ENCODE assay signal across 29 mouse cellular contexts in genomic region chr8:61200254-61200887, GRCm38 (mm10). TPM values are rescaled to one million over a fixed set of nuclear protein-coding genes. Genes with fewer than 3 reads are reported as not detected.
DNase-seq lines count a peak whose midpoint lies in the region; ATAC-seq and TF ChIP-seq lines count a peak whose summit lies in the region.
"Had no signal": no experiment of that assay in that cellular context is flagged by ENCODE, and none has a peak within 500 bp of the region (broad histone marks: within the 10 kb centered on the region; RNA-seq: fewer than 3 reads in every experiment).

No protein-coding gene starts in this region.

- no peak for TF ChIP-seq CTCF in liver, adult 2 months (IDR thresholded peaks at IDR 0.05; ENCODE audit: low read depth, low read length)

- H3K9ac ChIP-seq in liver, adult 2 months (ENCODE audit: low read depth, low read length), result no peak overlapping the region
- no peak overlapping the region for H3K9ac ChIP-seq in liver, embryonic 12.5 days
- H3K9ac ChIP-seq in liver, embryonic 16.5 days (ENCODE audit: low read depth, low read length), result no peak overlapping the region
- H3K9ac ChIP-seq: embryonic facial prominence, embryonic 12.5 days; embryonic facial prominence, embryonic 15.5 days; forebrain, postnatal 0 days; heart, embryonic 13.5 days; hindbrain, embryonic 14.5 days had no signal

- H3K4me1 ChIP-seq in liver, adult 2 months (ENCODE audit: control insufficient read depth, insufficient read depth, low read length), result peaks cover 2% of the 10 kb centered on the region; the same call in 1 of the 2 replicates
- H3K4me1 ChIP-seq in liver, embryonic 12.5 days, result no peaks in the 10 kb centered on the region; the same call in 1 of the 2 replicates
- H3K4me1 ChIP-seq in liver, embryonic 16.5 days (ENCODE audit: control insufficient read depth, low read depth, low read length), result no peaks in the 10 kb centered on the region

- DNase-seq in liver, adult 2 months (ENCODE audit: extremely low read depth, low read depth, low spot score), result peak; percentile 23
- DNase-seq in MEL-GATA-1-ER (ENCODE audit: extremely low read depth, low read depth), result peak; percentile 70
- no peak for DNase-seq in spleen, postnatal 14 days (ENCODE audit: low spot score in 2 of 2)
- DNase-seq: adrenal gland, adult 8-10 months; adrenal gland, postnatal 25 days; B cell, adult 2 months; cerebellum, adult 11-12 months; cerebellum, adult 8-10 months; cerebellum, postnatal 10 days; cerebellum, postnatal 36 days; forebrain, postnatal 0 days; gastrocnemius, adult 2 months; gastrocnemius, postnatal 14 days; heart, adult 11 months; heart, postnatal 14 days; heart, postnatal 4 days had no signal

- no peaks in the 10 kb centered on the region for H3K79me2 ChIP-seq in liver, adult 2 months (ENCODE audit: control insufficient read depth, insufficient read depth, low read length)

- H3K4me3 ChIP-seq in liver, adult 2 months (ENCODE audit: insufficient read depth, low read depth, low read length), result no peak overlapping the region
- H3K4me3 ChIP-seq in liver, embryonic 12.5 days, result no peak overlapping the region
- no peak overlapping the region for H3K4me3 ChIP-seq in liver, embryonic 16.5 days (ENCODE audit: low read depth, low read length)
- H3K4me3 ChIP-seq: embryonic facial prominence, embryonic 12.5 days; embryonic facial prominence, embryonic 15.5 days; gastrocnemius, adult 2 months; heart, embryonic 13.5 days had no signal

- no peaks in the 10 kb centered on the region for H3K27me3 ChIP-seq in liver, adult 2 months (ENCODE audit: control insufficient read depth, insufficient read depth, low read length)
- no peaks in the 10 kb centered on the region for H3K27me3 ChIP-seq in liver, embryonic 12.5 days (replicated peaks)
- H3K27me3 ChIP-seq in liver, embryonic 16.5 days (ENCODE audit: control insufficient read depth, insufficient read depth, low read depth, low read length), result no peaks in the 10 kb centered on the region
- H3K27me3 ChIP-seq: CH12.LX; embryonic facial prominence, embryonic 12.5 days; embryonic facial prominence, embryonic 15.5 days; heart, embryonic 13.5 days had no signal

- no peak overlapping the region for H3K4me2 ChIP-seq in liver, embryonic 12.5 days
- H3K4me2 ChIP-seq in liver, embryonic 16.5 days (ENCODE audit: low read depth, low read length), result no peak overlapping the region
- H3K4me2 ChIP-seq: embryonic facial prominence, embryonic 12.5 days; embryonic facial prominence, embryonic 15.5 days; heart, embryonic 13.5 days; hindbrain, embryonic 14.5 days had no signal

- H3K9me3 ChIP-seq in liver, embryonic 12.5 days (replicated peaks), result 0 out of 2 replicates have a peak, but pooled peaks cover 5% of the 10 kb centered on the region
- H3K9me3 ChIP-seq in liver, embryonic 16.5 days (replicated peaks; ENCODE audit: control insufficient read depth, low read length), result no peaks in the 10 kb centered on the region
- H3K9me3 ChIP-seq: embryonic facial prominence, embryonic 12.5 days; embryonic facial prominence, embryonic 15.5 days; G1E had no signal

- no peak for TF ChIP-seq POLR2A in liver, adult 2 months (IDR thresholded peaks at IDR 0.05; ENCODE audit: extremely low read depth, insufficient read depth, low read length)

- H3K27ac ChIP-seq in liver, adult 2 months (replicated peaks; ENCODE audit: insufficient read depth, low read depth, low read length), result no peak overlapping the region
- H3K27ac ChIP-seq in liver, embryonic 12.5 days, result no peak overlapping the region
- no peak overlapping the region for H3K27ac ChIP-seq in liver, embryonic 16.5 days (ENCODE audit: low read length)
- H3K27ac ChIP-seq: embryonic facial prominence, embryonic 12.5 days; embryonic facial prominence, embryonic 15.5 days; gastrocnemius, adult 2 months; heart, embryonic 13.5 days; hindbrain, embryonic 14.5 days; hindbrain, postnatal 0 days had no signal

- no peak for ATAC-seq in liver, embryonic 12.5 days
- peak; percentile 13; the same call in 1 of the 2 replicates for ATAC-seq in liver, embryonic 16.5 days (ENCODE audit: low read depth)
- ATAC-seq in monocyte, adult 5-6 weeks (replicated peaks; ENCODE audit: insufficient number of reproducible peaks, low FRiP score, low TSS enrichment, poor library complexity, severe bottlenecking), result no peak
- ATAC-seq: activated CD4-positive, CD25-positive, alpha-beta regulatory T cell, adult 4 months; forebrain, embryonic 14.5 days; forebrain, postnatal 0 days; hindbrain, postnatal 0 days; inflammation-experienced regulatory T-cells, adult 6 months had no signal

- 60% methylated on average over 6 of the region's 6 CpGs for WGBS in liver, adult 2 months
- 15% methylated on average over 6 of the region's 6 CpGs for WGBS in liver, embryonic 12.5 days (ENCODE audit: insufficient replicate concordance)
- 28% methylated on average over 6 of the region's 6 CpGs for WGBS in liver, embryonic 16.5 days (ENCODE audit: insufficient replicate concordance)

- H3K36me3 ChIP-seq in liver, adult 2 months (ENCODE audit: control insufficient read depth, insufficient read depth, low read length), result no peaks in the 10 kb centered on the region
- no peaks in the 10 kb centered on the region for H3K36me3 ChIP-seq in liver, embryonic 12.5 days
- no peaks in the 10 kb centered on the region for H3K36me3 ChIP-seq in liver, embryonic 16.5 days (ENCODE audit: control insufficient read depth, insufficient read depth)
- H3K36me3 ChIP-seq: embryonic facial prominence, embryonic 12.5 days; embryonic facial prominence, embryonic 15.5 days; G1E; heart, embryonic 13.5 days had no signal

RNA-seq across cellular contexts. Expression of gene Sh3rf1, which starts 23.3 kb away (rescaled TPM):
- total RNA-seq in liver, adult 2 months (2014; rRNA removed), result 1.8 and 2.5 TPM in 2 replicates
- 1.3 and 1.6 TPM in 2 replicates for polyA plus RNA-seq in liver, adult 2 months (2012; rRNA removed)
- 2.8 and 3.2 TPM in 2 replicates for polyA plus RNA-seq in liver, embryonic 12.5 days (2016; fragmentation: Nextera tagmentation; extraction: Ambion mirVana)
- 1.2 and 1.5 TPM in 2 replicates for polyA plus RNA-seq in liver, embryonic 16.5 days (2015; fragmentation: Nextera tagmentation; extraction: Ambion mirVana)
- total RNA-seq in monocyte, adult 5-6 weeks (2017), result 0.57 to 2.6 TPM (median 2.1 TPM) in 3 replicates

Comparison
In these comparisons a context has a peak if more than half of its experiments do, and no peak if none do; other contexts are left out.
1. DNase-seq: peak in liver, adult 2 months (single experiment) and MEL-GATA-1-ER (single experiment); none in spleen, postnatal 14 days (0 of 2).